Mouse (Mus musculus): ENCODE results near the gene Serpine2.

DNA sequence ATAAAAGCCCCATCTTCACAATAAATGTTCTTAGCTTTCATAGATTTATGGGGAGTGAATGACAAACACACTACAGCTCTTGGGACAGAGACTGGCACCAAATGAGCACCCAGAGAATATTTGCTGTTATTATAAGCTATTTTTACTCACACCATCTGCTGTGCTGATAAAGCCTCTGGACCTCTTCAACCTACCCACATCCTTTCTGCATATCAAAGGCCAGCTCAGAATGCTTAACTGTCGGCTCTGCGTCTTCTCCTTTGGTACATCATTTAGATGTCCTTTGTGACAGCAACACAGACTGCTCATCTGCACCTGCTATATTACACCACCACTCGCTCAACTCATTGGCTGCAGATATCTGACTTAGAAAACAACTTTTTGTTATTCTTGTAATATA is 63.9 kb downstream of the Serpine2 start:
- TF ChIP-seq MYOG (IDR thresholded peaks at IDR 0.05; ENCODE audit: control insufficient read depth in 1 of 3, insufficient read depth in 1 of 3, insufficient read length in 2 of 3, low read depth in 2 of 3) (no peak), TCF12 (IDR thresholded peaks at IDR 0.05; ENCODE audit: insufficient read depth, poor library complexity, severe bottlenecking) (no peak), CEBPB (IDR thresholded peaks at IDR 0.05; ENCODE audit: insufficient read depth, poor library complexity, severe bottlenecking) (no peak), POLR2A (IDR thresholded peaks at IDR 0.05; ENCODE audit: insufficient read length, low read depth) (no peak)
